Mouse (Mus musculus): ENCODE results near the gene Tlr9. TPM values are rescaled to one million over a fixed set of nuclear protein-coding genes. Genes with fewer than 3 reads are reported as not detected.

Tlr9 gene
- polyA plus RNA-seq, 1 experiment from 2014 or later: not detected

GRCm38 (mm10) chr9:106272288-106272687 is 49.9 kb downstream of the Tlr9 start:
- Histone ChIP-seq H3K9ac (ENCODE audit: low read length) (no peak overlapping the region), H3K4me2 (ENCODE audit: low read depth, low read length, severe bottlenecking) (no peak overlapping the region), H3K36me3 (ENCODE audit: control insufficient read depth, insufficient read depth, low read length) (no peaks in the 10 kb centered on the region), H3K4me1 (replicated peaks; ENCODE audit: control insufficient read depth, insufficient read depth, low read length) (peaks cover 8% of the 10 kb centered on the region; the same call in 1 of the 2 replicates), H3K27me3 (ENCODE audit: control insufficient read depth, insufficient read depth, low read length) (no peaks in the 10 kb centered on the region), H3K9me3 (ENCODE audit: control insufficient read depth, low read length) (no peaks in the 10 kb centered on the region), H3K27ac (ENCODE audit: low read depth, low read length) (no peak overlapping the region), H3K4me3 (ENCODE audit: low read depth, low read length) (no peak overlapping the region)
- 100% methylated on average over 1 of the region's 1 CpGs for WGBS
- DNase-seq (ENCODE audit: low spot score): no peak
- no peak for ATAC-seq (replicated peaks; ENCODE audit: low FRiP score)

- peaks cover 8% of the 10 kb centered on the region; the same call in 1 of the 2 replicates for H3K4me1 ChIP-seq (replicated peaks; ENCODE audit: control insufficient read depth, insufficient read depth, low read length)
- no peak overlapping the region for H3K9ac ChIP-seq (ENCODE audit: low read length)
- DNase-seq (ENCODE audit: low spot score): no peak
- H3K27ac ChIP-seq (ENCODE audit: low read depth, low read length): no peak overlapping the region
- WGBS: 85% methylated on average over 12 of the region's 12 CpGs
- no peak overlapping the region for H3K4me3 ChIP-seq (ENCODE audit: low read depth, low read length)
- no peak overlapping the region for H3K4me2 ChIP-seq (ENCODE audit: low read depth, low read length, severe bottlenecking)
- H3K36me3 ChIP-seq (ENCODE audit: control insufficient read depth, insufficient read depth, low read length): no peaks in the 10 kb centered on the region
- ATAC-seq (replicated peaks; ENCODE audit: low FRiP score): no peak
- no peaks in the 10 kb centered on the region for H3K27me3 ChIP-seq (ENCODE audit: control insufficient read depth, insufficient read depth, low read length)
- no peaks in the 10 kb centered on the region for H3K9me3 ChIP-seq (ENCODE audit: control insufficient read depth, low read length)
Measured at GRCm38 (mm10) chr9:106273276-106273675, 50.9 kb downstream of the Tlr9 start.

- no peak overlapping the region for H3K4me3 ChIP-seq (ENCODE audit: low read depth, low read length)
- 77% methylated on average over 4 of the region's 4 CpGs for WGBS
- H3K27ac ChIP-seq (ENCODE audit: low read depth, low read length): no peak overlapping the region
- H3K9ac ChIP-seq (ENCODE audit: low read length): no peak overlapping the region
- no peaks in the 10 kb centered on the region for H3K27me3 ChIP-seq (ENCODE audit: control insufficient read depth, insufficient read depth, low read length)
- no peak for ATAC-seq (replicated peaks; ENCODE audit: low FRiP score)
- H3K4me2 ChIP-seq (ENCODE audit: low read depth, low read length, severe bottlenecking): no peak overlapping the region
- peaks cover 8% of the 10 kb centered on the region; the same call in 1 of the 2 replicates for H3K4me1 ChIP-seq (replicated peaks; ENCODE audit: control insufficient read depth, insufficient read depth, low read length)
- H3K36me3 ChIP-seq (ENCODE audit: control insufficient read depth, insufficient read depth, low read length): no peaks in the 10 kb centered on the region
- no peaks in the 10 kb centered on the region for H3K9me3 ChIP-seq (ENCODE audit: control insufficient read depth, low read length)
- DNase-seq (ENCODE audit: low spot score): no peak
Measured at GRCm38 (mm10) chr9:106273791-106274190, 51.4 kb downstream of the Tlr9 start.

DNA sequence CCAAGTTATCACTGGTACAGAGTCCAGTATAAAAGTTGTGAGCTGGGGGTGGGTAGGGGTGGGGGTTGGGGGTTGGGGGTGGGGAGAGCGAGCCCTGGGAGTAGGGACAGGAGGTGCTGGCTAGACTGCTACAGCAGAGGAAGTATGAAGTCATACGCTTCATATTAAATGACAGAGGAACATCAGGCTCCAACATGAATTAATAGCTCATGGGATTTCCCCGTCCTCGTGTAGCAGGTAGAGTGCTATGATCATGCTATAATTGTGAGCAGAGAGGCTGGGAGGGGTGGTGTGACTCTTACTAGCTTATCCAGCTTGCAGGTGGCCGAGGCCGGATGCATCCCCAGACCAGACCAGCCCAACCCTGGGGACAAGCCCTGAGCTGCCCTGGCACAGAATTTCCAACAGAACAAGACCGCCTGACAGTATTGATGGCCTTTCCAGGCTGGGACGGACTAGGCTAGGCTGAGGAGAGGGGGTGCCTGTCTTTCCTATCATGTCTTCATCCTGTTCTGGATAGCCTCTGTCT is 52.3 kb downstream of the Tlr9 start:
- H3K36me3 ChIP-seq (ENCODE audit: control insufficient read depth, insufficient read depth, low read length): no peaks in the 10 kb centered on the region
- no peaks in the 10 kb centered on the region for H3K9me3 ChIP-seq (ENCODE audit: control insufficient read depth, low read length)
- 85% methylated on average over 8 of the region's 8 CpGs for WGBS
- peaks cover 4% of the 10 kb centered on the region; the same call in 1 of the 2 replicates for H3K4me1 ChIP-seq (replicated peaks; ENCODE audit: control insufficient read depth, insufficient read depth, low read length)
- no peak for DNase-seq (ENCODE audit: low spot score)
- no peak overlapping the region for H3K4me3 ChIP-seq (ENCODE audit: low read depth, low read length)
- H3K27me3 ChIP-seq (ENCODE audit: control insufficient read depth, insufficient read depth, low read length): no peaks in the 10 kb centered on the region
- H3K9ac ChIP-seq (ENCODE audit: low read length): no peak overlapping the region
- H3K27ac ChIP-seq (ENCODE audit: low read depth, low read length): no peak overlapping the region
- no peak for ATAC-seq (replicated peaks; ENCODE audit: low FRiP score)
- H3K4me2 ChIP-seq (ENCODE audit: low read depth, low read length, severe bottlenecking): no peak overlapping the region

- Histone ChIP-seq H3K4me2 (ENCODE audit: low read depth, low read length, severe bottlenecking) (no peak overlapping the region), H3K9me3 (ENCODE audit: control insufficient read depth, low read length) (no peaks in the 10 kb centered on the region), H3K36me3 (ENCODE audit: control insufficient read depth, insufficient read depth, low read length) (no peaks in the 10 kb centered on the region), H3K9ac (ENCODE audit: low read length) (no peak overlapping the region), H3K4me3 (ENCODE audit: low read depth, low read length) (no peak overlapping the region), H3K27ac (ENCODE audit: low read depth, low read length) (no peak overlapping the region), H3K4me1 (replicated peaks; ENCODE audit: control insufficient read depth, insufficient read depth, low read length) (no peaks in the 10 kb centered on the region; the same call in 1 of the 2 replicates), H3K27me3 (ENCODE audit: control insufficient read depth, insufficient read depth, low read length) (no peaks in the 10 kb centered on the region)
- ATAC-seq (replicated peaks; ENCODE audit: low FRiP score): no peak
- 74% methylated on average over 1 of the region's 1 CpGs for WGBS
- DNase-seq (ENCODE audit: low spot score): no peak
Measured at GRCm38 (mm10) chr9:106275806-106276205, 53.4 kb downstream of the Tlr9 start.

MicroRNAs encoded within 50 kb of the gene (microRNA counts, 519-probe panel; counts per million panel counts)
- 6,291 counts per million, percentile 84 among the panel's probes with 10 or more counts for microRNA mmu-let-7g

Small RNA genes lying within 50 kb of the gene (microRNA-seq; reads per million reads assigned to microRNA genes)
- 19,376 reads per million, percentile 97 among the genes with 10 or more reads in this experiment for gene Mirlet7g (ENCODE audit: insufficient number of aligned reads)

Other genes starting within 250 kb of the Tlr9 start
- 0.32 and 0.53 TPM in 2 replicates for gene Col6a4, start 125.8 kb upstream of the Tlr9 start, polyA plus RNA-seq (2014; fragmentation: Nextera tagmentation; extraction: Ambion mirVana)
- 9.8 and 10.2 TPM in 2 replicates for gene Glyctk, start 64.5 kb upstream of the Tlr9 start, polyA plus RNA-seq (2014; fragmentation: Nextera tagmentation; extraction: Ambion mirVana)
- gene Wdr82, start 51.7 kb upstream of the Tlr9 start, polyA plus RNA-seq (2014; fragmentation: Nextera tagmentation; extraction: Ambion mirVana): 33.5 and 34.6 TPM in 2 replicates
- 37.5 and 40.9 TPM in 2 replicates for gene Ppm1m, start 22.9 kb upstream of the Tlr9 start, polyA plus RNA-seq (2014; fragmentation: Nextera tagmentation; extraction: Ambion mirVana)
- gene Twf2, start 19.5 kb upstream of the Tlr9 start, polyA plus RNA-seq (2014; fragmentation: Nextera tagmentation; extraction: Ambion mirVana): 61.3 and 65.5 TPM in 2 replicates
- 81.9 and 89.2 TPM in 2 replicates for gene Alas1, start 26.1 kb downstream of the Tlr9 start, polyA plus RNA-seq (2014; fragmentation: Nextera tagmentation; extraction: Ambion mirVana)
- 32.5 and 34.9 TPM in 2 replicates for gene Poc1a, start 58.5 kb downstream of the Tlr9 start, polyA plus RNA-seq (2014; fragmentation: Nextera tagmentation; extraction: Ambion mirVana)
- 26.8 and 27.6 TPM in 2 replicates for gene Dusp7, start 146.0 kb downstream of the Tlr9 start, polyA plus RNA-seq (2014; fragmentation: Nextera tagmentation; extraction: Ambion mirVana)
- 879 and 889 TPM in 2 replicates for gene Rpl29, start 206.9 kb downstream of the Tlr9 start, polyA plus RNA-seq (2014; fragmentation: Nextera tagmentation; extraction: Ambion mirVana)
- 39.5 and 43.4 TPM in 2 replicates for gene Acy1, start 215.7 kb downstream of the Tlr9 start, polyA plus RNA-seq (2014; fragmentation: Nextera tagmentation; extraction: Ambion mirVana)
- 4.6 and 4.7 TPM in 2 replicates for gene Abhd14b, start 224.9 kb downstream of the Tlr9 start, polyA plus RNA-seq (2014; fragmentation: Nextera tagmentation; extraction: Ambion mirVana)
- gene Abhd14a, start 225.1 kb downstream of the Tlr9 start, polyA plus RNA-seq (2014; fragmentation: Nextera tagmentation; extraction: Ambion mirVana): 38.3 and 41.0 TPM in 2 replicates
- 300 and 309 TPM in 2 replicates for gene Pcbp4, start 230.7 kb downstream of the Tlr9 start, polyA plus RNA-seq (2014; fragmentation: Nextera tagmentation; extraction: Ambion mirVana)
- gene Gpr62, start 243.3 kb downstream of the Tlr9 start, polyA plus RNA-seq (2014; fragmentation: Nextera tagmentation; extraction: Ambion mirVana): 0.19 and 0.71 TPM in 2 replicates

Data from forebrain, embryonic 11.5 days (tissue).